Mouse (Mus musculus) small intestine, adult 2 months (tissue): ENCODE results near the gene Snapc2. TPM values are rescaled to one million over a fixed set of nuclear protein-coding genes. Genes with fewer than 3 reads are reported as not detected.

Source experiments
- H3K27ac ChIP-seq: fragments of 200-500 bp; 2 replicates; pipeline ENCODE4 v1.5.1; 2012; ENCODE audit warnings: low read depth, low read length, control low read depth, inconsistent platforms; ENCODE audit not compliant: insufficient read depth
- H3K27me3 ChIP-seq: fragments of 200-500 bp; 2 replicates; pipeline ENCODE4 v1.6.1; 2012; ENCODE audit warnings: mild to moderate bottlenecking, moderate library complexity, low read length, inconsistent platforms; ENCODE audit not compliant: control insufficient read depth, insufficient read depth
- H3K36me3 ChIP-seq: fragments of 200-500 bp; 2 replicates; pipeline ENCODE4 v1.6.1; 2012; ENCODE audit warnings: mild to moderate bottlenecking, low read length, control low read depth, inconsistent platforms; ENCODE audit not compliant: control insufficient read depth, insufficient read depth
- H3K4me1 ChIP-seq: fragments of 200-500 bp; 2 replicates; pipeline ENCODE4 v1.6.1; 2012; ENCODE audit warnings: low read length, inconsistent platforms, mixed read lengths; ENCODE audit not compliant: control insufficient read depth, insufficient read depth, insufficient read length
- H3K4me3 ChIP-seq: fragments of 200-500 bp; 2 replicates; pipeline ENCODE4 v1.5.1; 2012; ENCODE audit warnings: low read depth, mild to moderate bottlenecking, control low read depth, inconsistent platforms, low read length, moderate library complexity
- CTCF ChIP-seq: fragments of 200-500 bp; IDR thresholded peaks from 2 replicates; pipeline ENCODE4 v1.5.1; 2012; ENCODE audit warnings: low read depth, mild to moderate bottlenecking, control low read depth, inconsistent platforms, low read length, moderate library complexity, mixed read lengths; ENCODE audit not compliant: insufficient replicate concordance, insufficient read length; ENCODE audit errors: extremely low read depth
- POLR2A ChIP-seq: fragments of 200-500 bp; IDR thresholded peaks from 2 replicates; pipeline ENCODE4 v1.6.1; 2012; ENCODE audit warnings: low read depth, mild to moderate bottlenecking, control low read depth, inconsistent platforms, low read length, moderate library complexity
- WGBS: fragments of 180-500 bp; shearing (Covaris S2); methylation state at CpG from one replicate; pipeline ENCODE4 v1.1.7; 2018; 5-methylcytosine and 5-hydroxymethylcytosine counted together
- polyA plus RNA-seq: library from polyadenylated mRNA; depleted of rRNA; stranded (reverse); fragments of >200 nt; gene quantifications from 2 replicates; pipeline ENCODE4 v1.2.3, GENCODE M21; 2012

Snapc2 gene
- polyA plus RNA-seq, 1 experiment: 22.6 TPM

DNA sequence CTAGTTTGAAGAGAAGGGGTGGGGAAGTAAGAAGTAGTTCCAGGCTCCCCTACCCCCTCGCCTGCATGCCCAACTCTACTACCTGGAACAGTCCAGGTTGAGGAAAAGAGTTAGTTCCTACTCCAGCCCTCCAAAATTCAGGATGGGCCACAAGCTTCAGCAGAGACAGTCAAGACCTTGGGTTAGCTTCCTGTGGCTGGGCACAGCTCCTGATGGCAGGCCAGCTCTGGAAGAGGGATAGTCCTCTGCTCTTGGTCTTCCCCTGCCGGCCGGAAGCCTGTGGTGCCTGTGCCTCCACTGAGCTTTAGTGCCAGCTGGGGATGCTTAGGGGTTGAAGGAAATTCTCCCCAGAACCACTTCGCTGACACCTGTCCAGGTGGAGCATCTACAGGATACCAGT is 26.6 kb upstream of the Snapc2 start:
- 30% methylated on average over 4 of the region's 4 CpGs for WGBS
- H3K36me3 ChIP-seq: no peaks in the 10 kb centered on the region
- TF ChIP-seq POLR2A (no peak), CTCF (no peak)
- peaks cover 3% of the 10 kb centered on the region for H3K27me3 ChIP-seq
- H3K27ac ChIP-seq: no peak overlapping the region
- H3K4me3 ChIP-seq: peak overlapping the region; percentile 40
- peaks cover 6% of the 10 kb centered on the region; the same call in 1 of the 2 replicates for H3K4me1 ChIP-seq

DNA sequence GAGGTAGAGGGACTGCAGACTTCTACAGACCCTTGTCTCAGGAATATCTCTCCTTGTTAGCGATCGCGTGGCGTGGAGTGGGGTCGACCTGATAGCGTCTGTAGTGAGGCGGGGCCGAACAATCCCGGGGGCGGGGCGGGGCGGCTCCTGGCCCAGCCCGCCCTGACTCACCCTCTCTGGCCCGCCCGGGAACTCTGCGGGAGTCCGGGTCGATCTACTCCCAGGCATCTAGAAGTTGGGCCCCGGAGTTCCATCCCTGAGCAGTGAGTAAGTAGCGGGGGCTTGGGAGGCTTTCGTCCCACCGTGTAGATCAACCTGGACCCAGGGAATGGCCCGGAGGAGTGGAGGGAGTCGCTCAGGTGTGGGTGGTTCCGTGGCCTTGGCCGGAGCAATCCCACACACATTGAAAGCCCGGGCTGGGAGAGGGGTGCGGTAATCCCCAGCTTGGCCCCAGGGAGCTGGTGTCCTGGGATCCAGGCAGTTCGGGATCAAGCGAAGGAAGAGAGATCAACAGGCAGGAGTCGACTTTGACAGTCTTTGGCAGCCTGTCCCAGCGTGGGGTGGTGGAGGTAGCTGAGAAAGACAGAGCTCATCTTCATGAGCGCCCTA is 26.0 kb upstream of the Snapc2 start, which contains the start of gene Lrrc8e:
Gene Lrrc8e (plus strand): TSS at position 89 of the 609 bp plus-strand sequence.
- Histone ChIP-seq H3K36me3 (no peaks in the 10 kb centered on the region), H3K4me1 (peaks cover 9% of the 10 kb centered on the region; the same call in 1 of the 2 replicates), H3K27me3 (no peaks in the 10 kb centered on the region; the same call in none of the 2 replicates), H3K27ac (no peak within 1 kb of the TSS), H3K4me3 (peak within 1 kb of the TSS; percentile 40)
- TF ChIP-seq POLR2A (no peak), CTCF (no peak)
- 7% methylated on average over 33 of the region's 33 CpGs for WGBS

DNA sequence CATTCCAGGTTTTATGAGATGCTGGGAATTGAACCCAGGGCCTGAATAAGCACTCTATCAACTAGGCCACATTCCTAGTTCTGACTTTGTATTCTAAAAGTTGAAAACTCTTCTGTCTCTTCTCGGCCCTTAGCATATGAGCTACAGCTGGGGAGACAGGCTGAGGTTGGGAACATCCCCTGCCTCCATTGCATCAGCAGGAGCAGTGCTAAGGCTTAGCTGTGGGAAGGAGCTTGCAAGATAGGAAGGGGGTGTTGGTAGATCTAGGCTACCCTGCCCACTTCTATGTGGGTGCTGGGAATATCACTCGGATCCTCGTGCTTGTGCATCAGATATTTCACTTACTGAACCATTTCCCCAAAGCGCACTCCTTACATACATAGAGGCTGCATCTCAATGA is 25.0 kb upstream of the Snapc2 start:
- Histone ChIP-seq H3K27me3 (no peaks in the 10 kb centered on the region; the same call in none of the 2 replicates), H3K4me1 (peaks cover 9% of the 10 kb centered on the region; the same call in 1 of the 2 replicates), H3K27ac (no peak overlapping the region), H3K36me3 (no peaks in the 10 kb centered on the region), H3K4me3 (no peak overlapping the region)
- TF ChIP-seq CTCF (no peak), POLR2A (no peak)
- WGBS: 97% methylated on average over 4 of the region's 4 CpGs

DNA sequence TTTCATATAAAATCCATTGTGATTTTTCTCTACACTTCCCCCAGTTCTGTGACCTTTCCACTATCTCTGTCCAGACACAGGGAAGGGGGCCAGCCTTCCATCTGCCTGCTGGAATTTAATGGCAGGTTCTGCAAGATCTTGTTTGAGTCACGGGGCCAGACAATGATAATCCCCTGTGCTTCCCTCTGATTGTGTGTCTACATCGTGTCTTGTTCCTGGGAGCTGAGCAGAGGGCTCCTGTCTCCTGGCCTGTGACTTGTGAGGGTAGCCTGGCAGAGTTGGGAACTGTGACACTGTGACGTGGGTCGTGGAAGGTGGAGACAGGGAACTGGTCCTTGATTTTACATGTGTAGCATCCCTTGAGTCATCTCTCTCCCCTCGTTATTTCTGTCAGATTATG is 23.1 kb upstream of the Snapc2 start:
- WGBS: 86% methylated on average over 5 of the region's 5 CpGs
- no peak overlapping the region for H3K4me3 ChIP-seq
- TF ChIP-seq POLR2A (no peak), CTCF (no peak)
- H3K27ac ChIP-seq: no peak overlapping the region
- H3K27me3 ChIP-seq: no peaks in the 10 kb centered on the region; the same call in none of the 2 replicates
- H3K4me1 ChIP-seq: peaks cover 9% of the 10 kb centered on the region; the same call in 1 of the 2 replicates
- H3K36me3 ChIP-seq: no peaks in the 10 kb centered on the region

DNA sequence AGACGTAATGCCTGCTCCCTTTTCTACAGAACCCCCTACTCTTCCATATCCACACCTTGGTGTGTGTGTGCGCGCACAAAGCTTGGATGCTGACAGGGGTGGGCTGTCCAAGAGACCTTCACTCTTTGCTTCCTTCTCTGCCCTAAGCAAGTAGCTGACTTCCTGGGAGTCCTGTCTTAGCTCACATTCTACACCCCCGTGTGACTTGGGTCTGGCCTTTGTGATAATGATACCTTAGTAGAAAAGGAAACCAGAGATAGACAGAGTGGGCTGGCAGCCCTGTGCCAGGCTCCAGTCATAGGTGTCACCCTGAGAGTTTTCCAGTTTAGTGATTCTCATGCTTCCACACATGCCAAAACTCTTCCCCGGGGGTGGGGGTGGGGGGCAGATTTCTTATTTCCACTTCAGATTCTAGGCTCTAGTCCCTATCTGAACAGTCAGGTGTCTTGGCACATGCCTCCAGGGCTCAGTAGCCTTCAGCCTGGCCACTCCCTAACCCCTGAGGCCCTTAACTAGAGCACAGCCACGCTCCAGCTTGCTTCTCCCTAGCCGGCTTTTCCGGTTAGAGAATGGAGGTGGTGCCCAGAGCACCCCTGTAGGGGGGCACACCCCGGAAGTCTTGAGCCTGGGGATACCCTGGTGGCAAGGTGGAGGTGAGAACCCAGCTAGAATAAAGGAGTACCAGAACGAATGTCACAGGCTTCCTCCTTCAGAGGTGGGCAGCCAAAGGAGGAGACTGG is 22.1 kb upstream of the Snapc2 start:
- Histone ChIP-seq H3K4me1 (peaks cover 9% of the 10 kb centered on the region; the same call in 1 of the 2 replicates), H3K27me3 (no peaks in the 10 kb centered on the region; the same call in none of the 2 replicates), H3K27ac (no peak overlapping the region), H3K36me3 (no peaks in the 10 kb centered on the region), H3K4me3 (no peak overlapping the region)
- WGBS: 37% methylated on average over 10 of the region's 10 CpGs
- no peak for TF ChIP-seq CTCF
- no peak for TF ChIP-seq POLR2A

DNA sequence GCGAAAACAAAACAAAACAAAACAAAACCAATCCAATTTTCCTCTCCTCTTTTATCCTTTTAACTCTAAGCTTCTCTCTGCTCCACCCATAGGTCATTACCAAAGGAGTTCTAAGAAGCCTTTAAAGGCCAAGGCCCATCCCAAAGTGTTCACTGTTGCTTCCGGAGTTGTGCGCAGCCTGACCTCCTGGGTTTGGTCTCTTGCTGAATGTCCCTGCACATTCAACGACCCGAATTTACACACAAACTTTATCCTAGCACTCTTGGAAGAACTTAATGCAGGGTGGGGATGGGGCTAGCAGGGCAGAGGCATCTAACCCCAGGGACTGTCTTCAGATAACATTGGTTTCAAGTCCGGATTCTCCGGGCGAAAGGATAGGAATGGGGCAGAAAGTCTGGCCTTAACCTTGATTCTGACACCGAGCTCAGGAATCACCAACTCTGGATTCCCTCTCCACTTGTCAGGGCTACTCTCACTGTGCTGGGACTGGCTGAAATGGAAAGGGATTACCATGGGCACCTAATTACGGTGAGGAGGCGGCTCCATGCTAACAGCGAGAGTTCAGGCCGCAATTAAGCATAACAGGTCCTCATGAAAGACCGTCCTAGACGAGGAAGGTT is 15.0 kb upstream of the Snapc2 start:
- peaks cover 11% of the 10 kb centered on the region; the same call in 1 of the 2 replicates for H3K4me1 ChIP-seq
- H3K4me3 ChIP-seq: peak overlapping the region; percentile 83
- TF ChIP-seq POLR2A (no peak), CTCF (no peak)
- H3K27me3 ChIP-seq: no peaks in the 10 kb centered on the region
- 11% methylated on average over 15 of the region's 15 CpGs for WGBS
- H3K36me3 ChIP-seq: peaks cover 6% of the 10 kb centered on the region; the same call in 1 of the 2 replicates
- peak overlapping the region; percentile 85 for H3K27ac ChIP-seq
